Mouse (Mus musculus): ENCODE measurements around the gene Elobl. TPM values are rescaled to one million over a fixed set of nuclear protein-coding genes. Genes with fewer than 3 reads are reported as not detected.
A peak's percentile ranks its signal among the peaks of the same experiment; 100 is the strongest.
"Not testable (repeated sequence)": the region's sequence is repeated elsewhere in the genome, so short reads cannot be mapped to it uniquely, and the experiment has no call there.

Gene Elobl
- polyA plus RNA-seq, 1 experiment from 2014 or later: not detected

- no peaks in the 10 kb centered on the region for H3K9me3 ChIP-seq (ENCODE audit: control insufficient read depth, low read length)
- H3K4me2 ChIP-seq (ENCODE audit: low read depth): no peak overlapping the region
- no peaks in the 10 kb centered on the region for H3K4me1 ChIP-seq (ENCODE audit: control insufficient read depth, insufficient read depth, low read length)
- H3K4me3 ChIP-seq (ENCODE audit: low read depth, low read length): no peak overlapping the region
- peaks cover 16% of the 10 kb centered on the region for H3K27me3 ChIP-seq (ENCODE audit: control insufficient read depth, insufficient read depth, low read length)
- DNase-seq (ENCODE audit: low spot score): no peak
- H3K9ac ChIP-seq (ENCODE audit: low read length): no peak overlapping the region
- no peaks in the 10 kb centered on the region for H3K36me3 ChIP-seq (ENCODE audit: control insufficient read depth, insufficient read depth, low read length)
- no peak overlapping the region for H3K27ac ChIP-seq (ENCODE audit: low read depth, low read length)
- ATAC-seq (ENCODE audit: insufficient read depth, low FRiP score, low TSS enrichment): no peak
- 80% methylated on average over 5 of the region's 5 CpGs for WGBS
These were observed 35.9 kb upstream of the Elobl start for GRCm38 (mm10) chr11:89002621-89003020.

DNA sequence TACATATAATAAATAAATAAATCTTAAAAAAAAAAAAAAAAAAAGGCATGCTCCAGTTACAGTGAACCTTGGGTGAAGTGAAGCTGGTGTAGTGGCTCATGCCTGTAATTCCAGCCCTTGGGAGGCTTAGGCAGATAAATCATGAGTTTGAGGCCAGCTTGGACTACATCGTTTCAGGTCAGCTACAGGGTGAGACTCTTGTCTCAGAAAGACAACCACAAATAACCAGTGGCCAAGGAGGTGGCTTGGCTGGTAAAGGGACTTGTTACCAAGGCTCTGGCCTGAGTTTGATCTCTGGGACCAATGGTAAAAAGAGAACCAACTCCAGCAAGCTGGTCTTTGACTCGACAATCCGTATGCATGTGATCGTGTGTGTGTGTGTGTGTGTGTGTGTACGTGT, 35.3 kb upstream of the Elobl start:
- Histone ChIP-seq H3K36me3 (ENCODE audit: control insufficient read depth, insufficient read depth, low read length) (no peaks in the 10 kb centered on the region), H3K4me1 (ENCODE audit: control insufficient read depth, insufficient read depth, low read length) (no peaks in the 10 kb centered on the region), H3K4me2 (ENCODE audit: low read depth) (no peak overlapping the region), H3K4me3 (ENCODE audit: low read depth, low read length) (no peak overlapping the region), H3K27ac (ENCODE audit: low read depth, low read length) (no peak overlapping the region), H3K27me3 (ENCODE audit: control insufficient read depth, insufficient read depth, low read length) (peaks cover 16% of the 10 kb centered on the region), H3K9me3 (ENCODE audit: control insufficient read depth, low read length) (no peaks in the 10 kb centered on the region), H3K9ac (ENCODE audit: low read length) (no peak overlapping the region)
- 84% methylated on average over 5 of the region's 5 CpGs for WGBS
- DNase-seq (ENCODE audit: low spot score) (no peak), ATAC-seq (ENCODE audit: insufficient read depth, low FRiP score, low TSS enrichment) (no peak)

DNA sequence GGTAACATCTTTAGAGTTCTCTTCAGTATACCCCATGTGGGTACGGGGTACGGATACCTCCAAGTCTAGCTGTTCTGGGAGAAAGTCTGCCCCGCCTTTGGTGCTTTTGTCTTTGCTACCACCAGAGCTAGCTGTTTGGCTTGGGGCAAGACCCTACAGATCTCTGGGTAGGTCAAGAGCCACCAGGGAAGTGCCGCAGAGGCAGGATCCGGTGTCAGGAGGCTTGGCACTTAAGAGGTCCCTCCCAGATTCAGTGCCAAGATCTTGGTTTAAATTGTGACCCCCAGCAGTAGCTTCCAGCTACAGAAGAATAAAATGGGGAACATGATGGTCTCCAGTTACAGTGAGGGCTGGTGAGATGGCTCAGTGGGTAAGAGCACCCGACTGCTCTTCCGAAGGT, 34.8 kb upstream of the Elobl start:
- no peak for ATAC-seq (ENCODE audit: insufficient read depth, low FRiP score, low TSS enrichment)
- Histone ChIP-seq H3K9ac (ENCODE audit: low read length) (no peak overlapping the region), H3K36me3 (ENCODE audit: control insufficient read depth, insufficient read depth, low read length) (no peaks in the 10 kb centered on the region), H3K4me2 (ENCODE audit: low read depth) (no peak overlapping the region), H3K9me3 (ENCODE audit: control insufficient read depth, low read length) (no peaks in the 10 kb centered on the region), H3K27me3 (ENCODE audit: control insufficient read depth, insufficient read depth, low read length) (peaks cover 16% of the 10 kb centered on the region), H3K4me3 (ENCODE audit: low read depth, low read length) (no peak overlapping the region), H3K27ac (ENCODE audit: low read depth, low read length) (no peak overlapping the region), H3K4me1 (ENCODE audit: control insufficient read depth, insufficient read depth, low read length) (no peaks in the 10 kb centered on the region)
- 93% methylated on average over 7 of the region's 7 CpGs for whole genome bisulfite sequencing
- DNase-seq (ENCODE audit: low spot score): no peak

DNA sequence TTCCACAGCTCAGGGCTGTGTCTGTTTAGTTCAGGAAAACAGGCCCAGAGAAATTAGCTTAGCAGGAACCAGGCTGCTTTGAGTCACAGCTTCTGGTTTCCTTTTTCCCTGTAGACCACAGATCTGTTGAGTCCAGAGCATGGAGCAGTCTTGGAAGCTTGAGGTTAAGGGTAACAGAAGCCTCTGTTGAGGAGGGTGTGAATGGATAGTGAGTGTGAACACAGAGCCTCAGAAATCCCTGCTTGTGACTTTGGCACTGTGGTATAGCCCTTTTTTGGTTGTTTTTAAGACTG, 33.7 kb upstream of the Elobl start:
- H3K9ac ChIP-seq (ENCODE audit: low read length): no peak overlapping the region
- H3K4me1 ChIP-seq (ENCODE audit: control insufficient read depth, insufficient read depth, low read length): no peaks in the 10 kb centered on the region
- H3K4me2 ChIP-seq (ENCODE audit: low read depth): peak overlapping the region; percentile 49; the same call in 1 of the 2 replicates
- no peaks in the 10 kb centered on the region for H3K36me3 ChIP-seq (ENCODE audit: control insufficient read depth, insufficient read depth, low read length)
- no peaks in the 10 kb centered on the region for H3K9me3 ChIP-seq (ENCODE audit: control insufficient read depth, low read length)
- H3K27ac ChIP-seq (ENCODE audit: low read depth, low read length): no peak overlapping the region
- DNase-seq (ENCODE audit: low spot score) (no peak), ATAC-seq (ENCODE audit: insufficient read depth, low FRiP score, low TSS enrichment) (no peak)
- H3K4me3 ChIP-seq (ENCODE audit: low read depth, low read length): no peak overlapping the region
- peaks cover 16% of the 10 kb centered on the region for H3K27me3 ChIP-seq (ENCODE audit: control insufficient read depth, insufficient read depth, low read length)

- peaks cover 16% of the 10 kb centered on the region for H3K27me3 ChIP-seq (ENCODE audit: control insufficient read depth, insufficient read depth, low read length)
- H3K4me3 ChIP-seq (ENCODE audit: low read depth, low read length): peak overlapping the region; percentile 36
- WGBS: 27% methylated on average over 33 of the region's 33 CpGs
- no peaks in the 10 kb centered on the region for H3K4me1 ChIP-seq (ENCODE audit: control insufficient read depth, insufficient read depth, low read length)
- ATAC-seq (ENCODE audit: insufficient read depth, low FRiP score, low TSS enrichment): peak; percentile 31; the same call in 1 of the 2 replicates
- H3K27ac ChIP-seq (ENCODE audit: low read depth, low read length): no peak overlapping the region
- peak overlapping the region; percentile 49 for H3K4me2 ChIP-seq (ENCODE audit: low read depth)
- peak overlapping the region; percentile 55 for H3K9ac ChIP-seq (ENCODE audit: low read length)
- no peak for DNase-seq (ENCODE audit: low spot score)
- H3K36me3 ChIP-seq (ENCODE audit: control insufficient read depth, insufficient read depth, low read length): no peaks in the 10 kb centered on the region
- no peaks in the 10 kb centered on the region for H3K9me3 ChIP-seq (ENCODE audit: control insufficient read depth, low read length)
These were observed 33.2 kb upstream of the Elobl start for GRCm38 (mm10) chr11:88999723-89000526.

DNA sequence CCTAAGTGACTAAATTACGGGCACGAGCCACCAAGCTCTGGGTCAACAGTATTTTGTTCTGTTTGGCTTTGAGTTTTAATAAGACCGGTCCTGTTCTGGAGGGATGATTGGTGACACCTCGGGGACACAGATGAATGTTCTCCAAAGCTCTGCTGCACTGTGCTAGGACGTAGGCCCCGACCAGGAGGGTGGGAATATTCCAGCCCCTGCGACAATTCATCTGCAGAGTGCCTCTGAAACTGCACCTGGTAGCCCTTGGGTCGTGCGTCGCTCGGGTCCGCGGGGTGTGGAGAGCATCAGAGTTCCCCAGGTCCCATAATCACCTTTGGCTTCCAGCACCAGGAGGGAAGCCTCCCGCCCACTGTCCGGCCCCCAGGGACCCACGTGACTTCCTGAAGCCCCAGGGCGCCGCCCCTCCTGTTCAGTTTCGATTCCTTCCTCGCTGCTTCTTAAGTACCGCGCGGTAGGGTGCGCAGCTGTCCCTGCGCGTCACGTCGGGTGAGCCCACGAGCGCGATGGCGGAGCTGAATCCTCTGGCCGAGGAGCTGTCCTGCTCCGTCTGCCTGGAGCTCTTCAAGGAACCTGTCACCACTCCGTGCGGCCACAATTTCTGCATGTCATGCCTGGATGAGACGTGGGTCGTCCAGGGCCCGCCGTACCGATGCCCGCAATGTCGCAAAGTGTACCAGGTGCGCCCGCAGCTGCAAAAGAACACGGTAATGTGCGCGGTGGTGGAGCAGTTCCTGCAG, 32.4 kb upstream of the Elobl start, which contains the start of gene Trim25:
Gene Trim25, plus strand, starts transcription at position 403 of the 749 bp plus-strand sequence.
- Histone ChIP-seq H3K4me3 (ENCODE audit: low read depth, low read length) (peak within 1 kb of the TSS; percentile 36), H3K4me2 (ENCODE audit: low read depth) (peak within 1 kb of the TSS; percentile 49), H3K9ac (ENCODE audit: low read length) (peak within 1 kb of the TSS; percentile 55), H3K4me1 (ENCODE audit: control insufficient read depth, insufficient read depth, low read length) (no peaks in the 10 kb centered on the region), H3K9me3 (ENCODE audit: control insufficient read depth, low read length) (no peaks in the 10 kb centered on the region), H3K36me3 (ENCODE audit: control insufficient read depth, insufficient read depth, low read length) (no peaks in the 10 kb centered on the region), H3K27ac (ENCODE audit: low read depth, low read length) (no peak within 1 kb of the TSS), H3K27me3 (ENCODE audit: control insufficient read depth, insufficient read depth, low read length) (peaks cover 16% of the 10 kb centered on the region)
- peak; percentile 31; the same call in 1 of the 2 replicates for ATAC-seq (ENCODE audit: insufficient read depth, low FRiP score, low TSS enrichment)
- DNase-seq (ENCODE audit: low spot score): peak; percentile 73
- WGBS: 2% methylated on average over 48 of the region's 48 CpGs

GRCm38 (mm10) chr11:88998406-88998805, 31.7 kb upstream of the Elobl start:
- ATAC-seq (ENCODE audit: insufficient read depth, low FRiP score, low TSS enrichment) (no peak), DNase-seq (ENCODE audit: low spot score) (no peak)
- Histone ChIP-seq H3K4me1 (ENCODE audit: control insufficient read depth, insufficient read depth, low read length) (no peaks in the 10 kb centered on the region), H3K4me3 (ENCODE audit: low read depth, low read length) (no peak overlapping the region), H3K36me3 (ENCODE audit: control insufficient read depth, insufficient read depth, low read length) (no peaks in the 10 kb centered on the region), H3K4me2 (ENCODE audit: low read depth) (no peak overlapping the region), H3K9ac (ENCODE audit: low read length) (no peak overlapping the region), H3K27me3 (ENCODE audit: control insufficient read depth, insufficient read depth, low read length) (peaks cover 16% of the 10 kb centered on the region), H3K9me3 (ENCODE audit: control insufficient read depth, low read length) (no peaks in the 10 kb centered on the region), H3K27ac (ENCODE audit: low read depth, low read length) (no peak overlapping the region)
- 12% methylated on average over 3 of the region's 3 CpGs for WGBS

DNA sequence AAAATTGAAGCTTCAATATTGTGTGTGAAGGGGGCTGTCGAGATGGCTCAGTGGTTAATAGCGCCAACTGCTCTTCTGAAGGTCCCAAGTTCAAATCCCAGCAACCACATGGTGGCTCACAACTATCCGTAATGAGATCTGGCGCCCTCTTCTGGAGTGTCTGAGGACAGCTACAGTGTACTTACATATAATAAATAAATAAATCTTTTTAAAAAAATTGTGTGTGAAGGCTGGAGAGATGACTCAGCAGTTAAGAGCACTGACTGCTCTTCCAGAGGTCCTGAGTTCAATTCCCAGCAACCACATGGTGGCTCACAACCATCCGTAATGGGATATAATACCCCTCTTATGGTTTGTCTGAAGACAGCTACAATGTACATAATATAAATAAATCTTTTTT, 30.6 kb upstream of the Elobl start:
- ATAC-seq (ENCODE audit: insufficient read depth, low FRiP score, low TSS enrichment); H3K4me1 ChIP-seq (ENCODE audit: control insufficient read depth, insufficient read depth, low read length); H3K9ac ChIP-seq (ENCODE audit: low read length); H3K36me3 ChIP-seq (ENCODE audit: control insufficient read depth, insufficient read depth, low read length); H3K27ac ChIP-seq (ENCODE audit: low read depth, low read length); DNase-seq (ENCODE audit: low spot score); H3K4me2 ChIP-seq (ENCODE audit: low read depth); H3K9me3 ChIP-seq (ENCODE audit: control insufficient read depth, low read length); H3K4me3 ChIP-seq (ENCODE audit: low read depth, low read length): not testable (repeated sequence)
- peaks cover 16% of the 10 kb centered on the region for H3K27me3 ChIP-seq (ENCODE audit: control insufficient read depth, insufficient read depth, low read length)
- 86% methylated on average over 5 of the region's 5 CpGs for WGBS

GRCm38 (mm10) chr11:88996427-88996826, 29.7 kb upstream of the Elobl start:
- Histone ChIP-seq H3K4me2 (ENCODE audit: low read depth) (no peak overlapping the region), H3K4me3 (ENCODE audit: low read depth, low read length) (no peak overlapping the region), H3K27me3 (ENCODE audit: control insufficient read depth, insufficient read depth, low read length) (peaks cover 16% of the 10 kb centered on the region), H3K36me3 (ENCODE audit: control insufficient read depth, insufficient read depth, low read length) (no peaks in the 10 kb centered on the region), H3K9ac (ENCODE audit: low read length) (no peak overlapping the region), H3K9me3 (ENCODE audit: control insufficient read depth, low read length) (no peaks in the 10 kb centered on the region), H3K4me1 (ENCODE audit: control insufficient read depth, insufficient read depth, low read length) (no peaks in the 10 kb centered on the region), H3K27ac (ENCODE audit: low read depth, low read length) (no peak overlapping the region)
- no peak for ATAC-seq (ENCODE audit: insufficient read depth, low FRiP score, low TSS enrichment)
- no peak for DNase-seq (ENCODE audit: low spot score)
- WGBS: 81% methylated on average over 7 of the region's 7 CpGs
